Mouse (Mus musculus): ENCODE measurements around the gene Bok.

DNA sequence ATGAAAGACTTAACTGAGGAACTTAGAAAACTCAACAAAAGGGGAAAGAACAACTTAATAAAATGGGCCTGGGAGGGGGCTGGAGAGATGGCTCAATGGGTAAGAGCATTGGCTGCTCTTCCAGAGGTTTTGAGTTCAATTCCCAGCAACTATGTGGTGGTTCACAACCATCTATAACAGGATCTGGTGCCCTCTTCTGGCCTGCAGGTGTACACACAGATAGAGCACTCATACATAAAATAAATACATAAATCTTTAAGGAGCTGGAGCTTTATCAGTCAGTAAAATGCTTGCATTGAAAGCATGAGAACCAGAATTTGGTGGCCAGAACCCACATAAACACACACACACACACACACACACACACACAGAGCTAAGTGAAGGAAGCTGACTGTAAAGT lies 57.5 kb downstream of the Bok start:
- no peak for TF ChIP-seq CTCF (IDR thresholded peaks at IDR 0.05; ENCODE audit: extremely low read depth, insufficient read depth, low read length)
- TF ChIP-seq POLR2A (IDR thresholded peaks at IDR 0.05; ENCODE audit: extremely low read depth, insufficient read depth, low read length): no peak
